Mouse (Mus musculus): ENCODE data around the gene Glt1d1. TPM values are rescaled to one million over a fixed set of nuclear protein-coding genes. Genes with fewer than 3 reads are reported as not detected.
A peak's percentile ranks its signal among the peaks of the same experiment; 100 is the strongest.

Gene Glt1d1
- polyA plus RNA-seq, 1 experiment, result 37.9 TPM

GRCm38 (mm10) chr5:127641185-127641958, 9.3 kb downstream of the Glt1d1 start:
- peaks cover 7% of the 10 kb centered on the region for H3K4me1 ChIP-seq (ENCODE audit: control insufficient read depth, insufficient read depth, low read length)
- no peak overlapping the region for H3K27ac ChIP-seq (ENCODE audit: control insufficient read depth, insufficient read depth, low read depth, low read length)
- no peaks in the 10 kb centered on the region for H3K36me3 ChIP-seq (ENCODE audit: control insufficient read depth, insufficient read depth, low read length)
- H3K4me3 ChIP-seq (ENCODE audit: control insufficient read depth, low read depth, low read length), result no peak overlapping the region
- H3K27me3 ChIP-seq (ENCODE audit: control insufficient read depth, insufficient read depth, low read length), result no peaks in the 10 kb centered on the region
- no peak for TF ChIP-seq CTCF (IDR thresholded peaks at IDR 0.05; ENCODE audit: control insufficient read depth, insufficient read depth, insufficient replicate concordance, low read depth, low read length)
- no peak for TF ChIP-seq POLR2A (IDR thresholded peaks at IDR 0.05; ENCODE audit: control insufficient read depth, low read depth, low read length)

- Histone ChIP-seq H3K4me3 (ENCODE audit: control insufficient read depth, low read depth, low read length) (no peak overlapping the region), H3K27me3 (ENCODE audit: control insufficient read depth, insufficient read depth, low read length) (no peaks in the 10 kb centered on the region), H3K36me3 (ENCODE audit: control insufficient read depth, insufficient read depth, low read length) (no peaks in the 10 kb centered on the region), H3K27ac (ENCODE audit: control insufficient read depth, insufficient read depth, low read depth, low read length) (no peak overlapping the region), H3K4me1 (ENCODE audit: control insufficient read depth, insufficient read depth, low read length) (no peaks in the 10 kb centered on the region)
- TF ChIP-seq POLR2A (IDR thresholded peaks at IDR 0.05; ENCODE audit: control insufficient read depth, low read depth, low read length), result no peak
- peak; percentile 16; the same call in 1 of the 2 replicates for TF ChIP-seq CTCF (IDR thresholded peaks at IDR 0.05; ENCODE audit: control insufficient read depth, insufficient read depth, insufficient replicate concordance, low read depth, low read length)
Observed at GRCm38 (mm10) chr5:127648046-127648445, 16.0 kb downstream of the Glt1d1 start.

- Histone ChIP-seq H3K36me3 (ENCODE audit: control insufficient read depth, insufficient read depth, low read length) (no peaks in the 10 kb centered on the region), H3K27ac (ENCODE audit: control insufficient read depth, insufficient read depth, low read depth, low read length) (no peak overlapping the region), H3K4me3 (ENCODE audit: control insufficient read depth, low read depth, low read length) (no peak overlapping the region), H3K4me1 (ENCODE audit: control insufficient read depth, insufficient read depth, low read length) (no peaks in the 10 kb centered on the region), H3K27me3 (ENCODE audit: control insufficient read depth, insufficient read depth, low read length) (no peaks in the 10 kb centered on the region)
- TF ChIP-seq POLR2A (IDR thresholded peaks at IDR 0.05; ENCODE audit: control insufficient read depth, low read depth, low read length) (no peak), CTCF (IDR thresholded peaks at IDR 0.05; ENCODE audit: control insufficient read depth, insufficient read depth, insufficient replicate concordance, low read depth, low read length) (peak; percentile 83; the same call in 1 of the 2 replicates)
Observed at GRCm38 (mm10) chr5:127649077-127649476, 17.0 kb downstream of the Glt1d1 start.

- Histone ChIP-seq H3K36me3 (ENCODE audit: control insufficient read depth, insufficient read depth, low read length) (no peaks in the 10 kb centered on the region), H3K4me3 (ENCODE audit: control insufficient read depth, low read depth, low read length) (no peak overlapping the region), H3K27ac (ENCODE audit: control insufficient read depth, insufficient read depth, low read depth, low read length) (no peak overlapping the region), H3K27me3 (ENCODE audit: control insufficient read depth, insufficient read depth, low read length) (no peaks in the 10 kb centered on the region), H3K4me1 (ENCODE audit: control insufficient read depth, insufficient read depth, low read length) (no peaks in the 10 kb centered on the region)
- TF ChIP-seq CTCF (IDR thresholded peaks at IDR 0.05; ENCODE audit: control insufficient read depth, insufficient read depth, insufficient replicate concordance, low read depth, low read length) (peak; percentile 66; the same call in 1 of the 2 replicates), POLR2A (IDR thresholded peaks at IDR 0.05; ENCODE audit: control insufficient read depth, low read depth, low read length) (no peak)
Observed at GRCm38 (mm10) chr5:127658257-127658656, 26.2 kb downstream of the Glt1d1 start.

- TF ChIP-seq CTCF (IDR thresholded peaks at IDR 0.05; ENCODE audit: control insufficient read depth, insufficient read depth, insufficient replicate concordance, low read depth, low read length), result no peak
- no peak for TF ChIP-seq POLR2A (IDR thresholded peaks at IDR 0.05; ENCODE audit: control insufficient read depth, low read depth, low read length)
- Histone ChIP-seq H3K27ac (ENCODE audit: control insufficient read depth, insufficient read depth, low read depth, low read length) (no peak overlapping the region), H3K36me3 (ENCODE audit: control insufficient read depth, insufficient read depth, low read length) (no peaks in the 10 kb centered on the region), H3K27me3 (ENCODE audit: control insufficient read depth, insufficient read depth, low read length) (no peaks in the 10 kb centered on the region), H3K4me1 (ENCODE audit: control insufficient read depth, insufficient read depth, low read length) (no peaks in the 10 kb centered on the region), H3K4me3 (ENCODE audit: control insufficient read depth, low read depth, low read length) (no peak overlapping the region)
Observed at GRCm38 (mm10) chr5:127659312-127659711, 27.2 kb downstream of the Glt1d1 start.

- Histone ChIP-seq H3K27ac (ENCODE audit: control insufficient read depth, insufficient read depth, low read depth, low read length) (no peak overlapping the region), H3K27me3 (ENCODE audit: control insufficient read depth, insufficient read depth, low read length) (no peaks in the 10 kb centered on the region), H3K4me1 (ENCODE audit: control insufficient read depth, insufficient read depth, low read length) (no peaks in the 10 kb centered on the region), H3K4me3 (ENCODE audit: control insufficient read depth, low read depth, low read length) (no peak overlapping the region), H3K36me3 (ENCODE audit: control insufficient read depth, insufficient read depth, low read length) (no peaks in the 10 kb centered on the region)
- no peak for TF ChIP-seq POLR2A (IDR thresholded peaks at IDR 0.05; ENCODE audit: control insufficient read depth, low read depth, low read length)
Observed at GRCm38 (mm10) chr5:127660267-127660666, 28.2 kb downstream of the Glt1d1 start.

GRCm38 (mm10) chr5:127660979-127661378, 28.9 kb downstream of the Glt1d1 start:
- Histone ChIP-seq H3K4me1 (ENCODE audit: control insufficient read depth, insufficient read depth, low read length) (no peaks in the 10 kb centered on the region), H3K36me3 (ENCODE audit: control insufficient read depth, insufficient read depth, low read length) (no peaks in the 10 kb centered on the region), H3K27ac (ENCODE audit: control insufficient read depth, insufficient read depth, low read depth, low read length) (no peak overlapping the region), H3K27me3 (ENCODE audit: control insufficient read depth, insufficient read depth, low read length) (no peaks in the 10 kb centered on the region), H3K4me3 (ENCODE audit: control insufficient read depth, low read depth, low read length) (no peak overlapping the region)
- no peak for TF ChIP-seq POLR2A (IDR thresholded peaks at IDR 0.05; ENCODE audit: control insufficient read depth, low read depth, low read length)
- TF ChIP-seq CTCF (IDR thresholded peaks at IDR 0.05; ENCODE audit: control insufficient read depth, insufficient read depth, insufficient replicate concordance, low read depth, low read length), result no peak
